Mouse (Mus musculus): ENCODE data around the gene Ick.

GRCm38 (mm10) chr9:78146627-78147026 is 37.6 kb downstream of the Ick start:
- TF ChIP-seq TBP (IDR thresholded peaks at IDR 0.05; ENCODE audit: low read depth, low read length) (no peak), ZC3H11A (IDR thresholded peaks at IDR 0.05; ENCODE audit: low read depth, low read length) (no peak), EP300 (IDR thresholded peaks at IDR 0.05; ENCODE audit: low read depth in 1 of 2, low read length in 2 of 2) (no peak), GABPA (IDR thresholded peaks at IDR 0.05; ENCODE audit: low read depth, low read length) (no peak), NELFE (IDR thresholded peaks at IDR 0.05; ENCODE audit: low read depth, low read length) (no peak), CTCF (IDR thresholded peaks at IDR 0.05 in 2 of 3, conservative IDR thresholded peaks at IDR 0.05 in 1 of 3; ENCODE audit: control insufficient read depth in 1 of 3, insufficient read depth in 1 of 3, low read depth in 2 of 3, low read length in 3 of 3, poor library complexity in 1 of 3, severe bottlenecking in 1 of 3) (no peak), TAL1 (IDR thresholded peaks at IDR 0.05; ENCODE audit: low read length) (no peak), USF1 (IDR thresholded peaks at IDR 0.05; ENCODE audit: low read depth, low read length) (no peak), USF2 (IDR thresholded peaks at IDR 0.05; ENCODE audit: borderline replicate concordance in 1 of 2, insufficient read depth in 1 of 2, low read depth in 1 of 2, low read length in 2 of 2) (no peak), TCF12 (IDR thresholded peaks at IDR 0.05; ENCODE audit: low read depth, low read length) (no peak), POLR2A (IDR thresholded peaks at IDR 0.05; ENCODE audit: control insufficient read depth in 1 of 2, insufficient read depth in 1 of 2, low read depth in 1 of 2, low read length in 2 of 2, poor library complexity in 1 of 2) (no peak), MAFK (IDR thresholded peaks at IDR 0.05; ENCODE audit: borderline replicate concordance, low read depth, low read length) (no peak)

All from MEL (cell line).